Mouse (Mus musculus): ENCODE results near the gene Slx.
"Not testable (repeated sequence)": the region's sequence is repeated elsewhere in the genome, so short reads cannot be mapped to it uniquely, and the experiment has no call there.

The Slx gene

GRCm38 (mm10) chrX:26545465-26545864 lies at the start of gene Slx:
TSS of gene Slx (minus strand) at chrX:26545565.
- not testable (repeated sequence) for DNase-seq (ENCODE audit: low spot score in 2 of 2)
